Comparison of ENCODE assay signal across 29 mouse cellular contexts in the genomic region with DNA sequence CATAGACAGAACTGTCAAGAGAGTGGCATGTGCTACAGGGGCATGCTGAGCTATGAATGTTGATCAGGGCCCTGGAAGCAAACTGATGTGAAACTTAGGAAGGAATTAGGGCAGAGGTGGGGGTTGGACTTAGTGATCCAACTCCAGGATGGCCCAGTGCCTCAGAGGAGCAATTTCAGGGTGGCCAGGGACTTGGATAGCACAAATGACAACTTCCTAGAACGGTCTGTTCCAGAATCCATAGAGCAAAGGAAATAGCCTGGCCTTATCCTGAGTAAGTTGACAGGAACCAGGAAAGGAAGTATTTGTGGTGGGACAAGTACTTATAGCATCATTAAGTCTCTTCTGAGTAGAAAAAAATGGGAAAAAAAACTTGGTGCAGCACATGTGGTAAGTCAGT. TPM values are rescaled to one million over a fixed set of nuclear protein-coding genes. Genes with fewer than 3 reads are reported as not detected.
DNase-seq lines count a peak whose midpoint lies in the region; ATAC-seq lines count a peak whose summit lies in the region.
"Had no signal": no experiment of that assay in that cellular context is flagged by ENCODE, and none has a peak within 500 bp of the region (broad histone marks: within the 10 kb centered on the region; RNA-seq: fewer than 3 reads in every experiment).

No protein-coding gene starts in this region.

- H3K27ac ChIP-seq in heart, embryonic 10.5 days, result no peak overlapping the region
- H3K27ac ChIP-seq: embryonic facial prominence, embryonic 13.5 days; heart, embryonic 13.5 days; hindbrain, embryonic 13.5 days; midbrain, embryonic 12.5 days; neural tube, embryonic 12.5 days had no signal

- no peak for ATAC-seq in megakaryocyte, adult 5-6 weeks (ENCODE audit: poor library complexity, severe bottlenecking)
- ATAC-seq: activated CD4-positive, CD25-positive, alpha-beta regulatory T cell, adult 4 months; forebrain, embryonic 14.5 days; inflammation-experienced regulatory T-cells, adult 6 months had no signal

- no peaks in the 10 kb centered on the region for H3K9me3 ChIP-seq in heart, embryonic 10.5 days
- no peaks in the 10 kb centered on the region for H3K9me3 ChIP-seq in megakaryocyte, embryonic 14.5 days
- H3K9me3 ChIP-seq: embryonic facial prominence, embryonic 13.5 days; G1E; heart, embryonic 13.5 days; hindbrain, embryonic 13.5 days; midbrain, embryonic 12.5 days; neural tube, embryonic 12.5 days had no signal

- H3K27me3 ChIP-seq in heart, embryonic 10.5 days (ENCODE audit: insufficient read depth, poor library complexity, severe bottlenecking), result peaks cover 78% of the 10 kb centered on the region
- peaks cover 7% of the 10 kb centered on the region for H3K27me3 ChIP-seq in megakaryocyte, embryonic 14.5 days (replicated peaks)
- H3K27me3 ChIP-seq: hindbrain, embryonic 13.5 days; midbrain, embryonic 12.5 days; neural tube, embryonic 12.5 days had no signal

- peak; percentile 57 for DNase-seq in adrenal gland, postnatal 14 days
- no peak for DNase-seq in adrenal gland, adult (ENCODE audit: inconsistent age in 2 of 2, low spot score in 1 of 2)
- peak; percentile 55 to 85 for DNase-seq in heart, adult 18-20 months
- no peak for DNase-seq in heart, embryonic 10.5 days (ENCODE audit: low spot score)
- DNase-seq in skeletal muscle tissue, adult 2 months (ENCODE audit: low read depth, low spot score), result peak; percentile 58
- no peak for DNase-seq in thymus, postnatal 25 days
- DNase-seq: cerebellum, postnatal 10 days; kidney, adult 8-10 months; layer of hippocampus, adult 9-11 months; lung, adult 2 months; lung, postnatal 4 days; thymus, adult 18-20 months had no signal

- no peak overlapping the region for H3K4me3 ChIP-seq in heart, embryonic 10.5 days
- H3K4me3 ChIP-seq in megakaryocyte, embryonic 14.5 days (replicated peaks), result peak overlapping the region; percentile 62
- H3K4me3 ChIP-seq: embryonic facial prominence, embryonic 13.5 days; heart, embryonic 13.5 days; hindbrain, embryonic 13.5 days; midbrain, embryonic 12.5 days; neural tube, embryonic 12.5 days had no signal

- H3K4me1 ChIP-seq in heart, embryonic 10.5 days, result no peaks in the 10 kb centered on the region
- H3K4me1 ChIP-seq in megakaryocyte, embryonic 14.5 days, result peaks cover 36% of the 10 kb centered on the region
- H3K4me1 ChIP-seq: embryonic facial prominence, embryonic 13.5 days; hindbrain, embryonic 13.5 days; midbrain, embryonic 12.5 days; neural tube, embryonic 12.5 days had no signal

- WGBS in heart, embryonic 10.5 days, result 79% methylated on average over 1 of the region's 1 CpGs

- no peaks in the 10 kb centered on the region for H3K36me3 ChIP-seq in heart, embryonic 10.5 days
- no peaks in the 10 kb centered on the region for H3K36me3 ChIP-seq in megakaryocyte, embryonic 14.5 days (replicated peaks; ENCODE audit: low read length)
- H3K36me3 ChIP-seq: embryonic facial prominence, embryonic 13.5 days; G1E; heart, embryonic 13.5 days; hindbrain, embryonic 13.5 days; midbrain, embryonic 12.5 days; neural tube, embryonic 12.5 days had no signal

RNA-seq across cellular contexts. Expression of a gene that starts 5.4 kb away (rescaled TPM):
- not detected in 2 replicates for total RNA-seq in adrenal gland, postnatal 14 days (2021)
- total RNA-seq in heart, adult 18-20 months (2021), result not detected
- not detected in 2 replicates for polyA plus RNA-seq in heart, embryonic 10.5 days (2016; fragmentation: Nextera tagmentation; extraction: Ambion mirVana)
- polyA plus RNA-seq in megakaryocyte, embryonic 14.5 days (2012; ENCODE audit: insufficient read depth, low replicate concordance), result not detected in 2 replicates
- not detected in 2 replicates for total RNA-seq in megakaryocyte, adult 5-6 weeks (2015)
- not detected in 2 replicates for total RNA-seq in megakaryocyte, adult 5-6 weeks (2017)
- total RNA-seq: G1E; left cerebral cortex, adult 8-10 months; monocyte, adult 5-6 weeks had no signal
- polyA plus RNA-seq: activated CD4-positive, CD25-positive, alpha-beta regulatory T cell, adult 4 months; embryonic facial prominence, embryonic 13.5 days; forebrain, embryonic 14.5 days; G1E; heart, embryonic 13.5 days; hindbrain, embryonic 13.5 days; inflammation-experienced regulatory T-cells, adult 6 months; limb, embryonic 11.5 days; liver, embryonic 11.5 days; lung, adult 2 months; midbrain, embryonic 12.5 days; neural tube, embryonic 12.5 days; small intestine, adult 2 months; urinary bladder, adult 2 months had no signal

RNA-seq across cellular contexts. Expression of a gene that starts 19.4 kb away (rescaled TPM):
- 24.6 and 36.6 TPM in 2 replicates for total RNA-seq in adrenal gland, postnatal 14 days (2021)
- 10 to 100 TPM; 41.9 to 50.3 TPM for total RNA-seq in heart, adult 18-20 months (2021)
- 0.09 and 0.10 TPM in 2 replicates for polyA plus RNA-seq in heart, embryonic 10.5 days (2016; fragmentation: Nextera tagmentation; extraction: Ambion mirVana)
- not detected in 2 replicates for polyA plus RNA-seq in megakaryocyte, embryonic 14.5 days (2012; ENCODE audit: insufficient read depth, low replicate concordance)
- 0.02 TPM in 1 of 2 replicates, not detected in the other for total RNA-seq in megakaryocyte, adult 5-6 weeks (2015)
- total RNA-seq in megakaryocyte, adult 5-6 weeks (2017), result not detected in 2 replicates
- total RNA-seq: monocyte, adult 5-6 weeks had no signal
- polyA plus RNA-seq: G1E had no signal

Comparison
In these comparisons a context has a peak if more than half of its experiments do, and no peak if none do; other contexts are left out.
1. DNase-seq: peak in adrenal gland, postnatal 14 days (single experiment), heart, adult 18-20 months (2 of 2) and skeletal muscle tissue, adult 2 months (single experiment); none in adrenal gland, adult (0 of 2), heart, embryonic 10.5 days (single experiment) and thymus, postnatal 25 days (single experiment).
2. RNA of a gene that starts 19.4 kb away (total RNA-seq): 41.9 to 50.3 TPM in heart, adult 18-20 months and 24.6 to 36.6 TPM in adrenal gland, postnatal 14 days; 0.02 TPM in megakaryocyte, adult 5-6 weeks; every median in the first group is over 10 times any median in the second.